Mouse (Mus musculus) embryonic facial prominence, embryonic 11.5 days (tissue): ENCODE measurements around the gene Tbxa2r. TPM values are rescaled to one million over a fixed set of nuclear protein-coding genes. Genes with fewer than 3 reads are reported as not detected.

Experiments used
- ATAC-seq: fragments of 200-750 bp; cut with Nextera tagmentation; replicated peaks from 2 replicates; pipeline ENCODE4 v1.8.0; 2017; ENCODE audit warnings: low read depth; ENCODE audit not compliant: insufficient number of reproducible peaks, low FRiP score, low TSS enrichment
- DNase-seq: peaks from one replicate; pipeline ENCODE4 v3.0.0-alpha.2; 2015; ENCODE audit warnings: low spot score
- H3K27ac ChIP-seq: fragments of 300-500 bp; sonication (generic); replicated peaks from 2 replicates; pipeline ENCODE4 v1.5.1; 2014; ENCODE audit warnings: mild to moderate bottlenecking, low read depth, low read length, control low read depth
- H3K27me3 ChIP-seq: fragments of 300-500 bp; sonication (generic); 2 replicates; pipeline ENCODE4 v1.6.1; 2014; ENCODE audit warnings: mild to moderate bottlenecking, low read length, moderate library complexity, mixed read lengths; ENCODE audit not compliant: control insufficient read depth, insufficient read depth
- H3K36me3 ChIP-seq: fragments of 300-500 bp; sonication (generic); replicated peaks from 2 replicates; pipeline ENCODE4 v1.6.1; 2014; ENCODE audit warnings: low read depth, mild to moderate bottlenecking, low read length, moderate library complexity, mixed read lengths; ENCODE audit not compliant: control insufficient read depth, insufficient read depth
- H3K4me1 ChIP-seq: fragments of 300-500 bp; sonication (generic); 2 replicates; pipeline ENCODE4 v1.6.1; 2014; ENCODE audit warnings: low read length, mixed read lengths; ENCODE audit not compliant: control insufficient read depth, insufficient read depth
- H3K4me2 ChIP-seq: fragments of 300-500 bp; sonication (generic); 2 replicates; pipeline ENCODE4 v1.6.1; 2014; ENCODE audit warnings: low read depth, mild to moderate bottlenecking, control low read depth, low read length, moderate library complexity
- H3K4me3 ChIP-seq: fragments of 300-500 bp; sonication (generic); 2 replicates; pipeline ENCODE4 v1.5.1; 2014; ENCODE audit warnings: low read depth, low read length, control low read depth
- H3K9ac ChIP-seq: fragments of 300-500 bp; sonication (generic); replicated peaks from 2 replicates; pipeline ENCODE4 v1.6.1; 2014; ENCODE audit warnings: mild to moderate bottlenecking, control low read depth, low read length
- H3K9me3 ChIP-seq: fragments of 300-500 bp; sonication (generic); replicated peaks from 2 replicates; pipeline ENCODE4 v1.6.1; 2016; ENCODE audit warnings: mild to moderate bottlenecking, low read length, inconsistent platforms, mixed read lengths; ENCODE audit not compliant: control insufficient read depth
- WGBS: fragments of 180-500 bp; shearing (Covaris S2); extraction: QIAGEN DNeasy Blood & Tissue Kit; methylation state at CpG from one replicate; pipeline ENCODE4 v1.1.7; 2014; 5-methylcytosine and 5-hydroxymethylcytosine counted together
- polyA plus RNA-seq: library from polyadenylated mRNA; unstranded; fragments of >200 nt; fragmentation: Nextera tagmentation; extraction: Ambion mirVana; gene quantifications from 2 replicates; pipeline ENCODE4 v1.2.1, GENCODE M21; 2014

Tbxa2r gene
- polyA plus RNA-seq, 1 experiment from 2014 or later, result 1.4 TPM

DNA sequence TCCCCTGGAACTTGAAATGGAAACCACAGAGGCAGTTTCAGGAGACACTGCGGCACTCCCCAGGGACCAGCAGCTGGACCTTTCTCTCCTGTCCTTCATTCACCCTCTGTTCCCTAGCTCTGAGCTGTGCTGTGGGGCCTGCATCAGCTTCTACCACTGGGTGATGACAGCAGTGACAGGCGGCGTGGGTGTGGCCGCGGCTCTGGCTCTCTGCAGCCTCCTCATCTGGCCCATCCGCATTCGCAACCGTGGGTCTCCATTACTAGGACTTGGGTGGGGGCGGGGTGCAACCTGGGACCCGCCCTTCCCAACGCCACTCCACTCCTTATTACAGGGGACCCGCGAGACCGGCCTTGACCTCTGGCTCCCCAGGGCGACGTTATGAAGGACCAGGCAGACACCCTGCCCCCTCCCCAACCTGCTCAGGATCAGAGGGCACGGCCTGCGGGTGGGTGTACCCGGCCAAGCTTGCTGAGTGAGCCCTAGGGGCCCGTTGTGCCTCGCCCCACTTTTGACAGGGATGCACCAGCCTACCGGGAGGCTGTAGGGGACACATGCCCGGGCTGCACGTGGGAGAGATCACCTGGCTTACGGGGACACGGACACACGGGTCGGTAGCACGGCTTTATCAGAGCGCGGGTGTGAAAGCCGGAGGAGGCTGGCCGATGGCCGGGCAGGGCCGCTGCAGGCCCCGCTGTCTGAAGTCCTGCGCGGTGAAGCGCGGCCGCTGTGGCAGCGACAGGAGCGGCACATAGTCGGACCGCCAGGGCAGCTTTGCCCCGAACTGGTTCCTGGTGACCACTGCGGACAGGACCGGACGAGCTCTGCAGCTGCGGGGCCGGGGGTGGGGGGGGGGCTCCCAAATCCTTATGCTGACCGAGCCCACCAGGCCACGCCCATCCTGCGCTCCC, 35.2 kb downstream of the Tbxa2r start:
- WGBS, result 9% methylated on average over 51 of the region's 54 CpGs
- H3K27ac ChIP-seq, result no peak overlapping the region

GRCm38 (mm10) chr10:81364666-81365065, 36.1 kb downstream of the Tbxa2r start:
- Histone ChIP-seq H3K4me2 (peak overlapping the region; percentile 29), H3K27ac (no peak overlapping the region), H3K27me3 (peaks cover 20% of the 10 kb centered on the region), H3K4me1 (peaks cover 11% of the 10 kb centered on the region), H3K9ac (0 out of 2 replicates have a peak overlapping the region, but pooled peaks have one; percentile 29), H3K4me3 (peak overlapping the region; percentile 26), H3K9me3 (no peaks in the 10 kb centered on the region), H3K36me3 (peaks cover 16% of the 10 kb centered on the region)
- WGBS, result 9% methylated on average over 28 of the region's 28 CpGs
- no peak for ATAC-seq
- DNase-seq, result peak; percentile 11

More for the DNA sequence above, 35.2 kb downstream of the Tbxa2r start:
- H3K4me3 ChIP-seq, result peak overlapping the region; percentile 26
- ATAC-seq, result no peak
- DNase-seq, result peak; percentile 14
- H3K9me3 ChIP-seq, result no peaks in the 10 kb centered on the region
- peaks cover 11% of the 10 kb centered on the region for H3K36me3 ChIP-seq
- H3K4me2 ChIP-seq, result peak overlapping the region; percentile 59
- peaks cover 20% of the 10 kb centered on the region for H3K27me3 ChIP-seq
- H3K4me1 ChIP-seq, result peaks cover 11% of the 10 kb centered on the region
- peak overlapping the region; percentile 39 for H3K9ac ChIP-seq

GRCm38 (mm10) chr10:81365073-81365472, 36.5 kb downstream of the Tbxa2r start:
- Histone ChIP-seq H3K27ac (no peak overlapping the region), H3K4me2 (no peak overlapping the region; the same call in 1 of the 2 replicates), H3K27me3 (peaks cover 20% of the 10 kb centered on the region), H3K36me3 (peaks cover 16% of the 10 kb centered on the region), H3K9ac (no peak overlapping the region), H3K4me1 (peaks cover 11% of the 10 kb centered on the region), H3K9me3 (no peaks in the 10 kb centered on the region), H3K4me3 (no peak overlapping the region; the same call in 1 of the 2 replicates)
- DNase-seq (peak; percentile 31), ATAC-seq (no peak)
- 35% methylated on average over 4 of the region's 4 CpGs for WGBS

DNA sequence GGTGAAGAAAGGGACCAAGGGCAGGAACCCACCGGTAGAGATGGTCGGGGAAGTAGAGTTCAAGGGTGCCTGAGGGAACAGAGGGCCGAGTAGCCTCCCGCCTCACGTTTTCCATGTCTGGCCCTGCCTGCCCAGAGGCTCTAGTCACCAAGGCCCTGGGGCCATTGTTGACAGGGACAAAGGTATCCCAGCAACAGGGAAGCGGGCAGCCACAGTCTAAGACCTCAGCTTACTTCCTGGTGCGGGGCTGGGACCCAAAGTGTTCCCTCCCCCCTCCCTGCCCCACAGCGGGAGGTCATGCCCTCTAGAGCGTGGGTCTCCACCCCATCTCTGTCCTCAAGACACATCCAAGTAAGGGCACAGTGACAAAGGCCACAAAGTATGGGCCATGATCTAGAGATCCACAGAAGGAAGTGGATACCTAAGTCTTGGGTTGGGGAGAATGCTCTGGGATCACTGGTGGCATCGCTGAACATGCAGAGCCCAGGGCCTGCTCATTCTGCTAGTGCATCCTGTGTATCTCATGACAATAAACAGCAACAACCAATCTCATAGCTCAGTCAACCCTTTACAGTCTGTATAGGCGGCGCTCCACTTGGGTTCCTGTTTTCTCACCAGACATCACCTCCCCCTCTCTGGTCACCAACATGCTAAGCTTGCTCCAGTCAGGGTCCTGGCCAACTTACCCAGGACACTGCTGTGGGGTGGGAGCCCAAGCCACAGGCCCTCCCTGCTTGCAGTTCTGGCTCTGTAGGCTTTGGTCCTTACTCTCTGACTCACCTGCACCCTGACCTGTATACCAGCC, 37.3 kb downstream of the Tbxa2r start, which contains the start of gene 4930404N11Rik:
Gene 4930404N11Rik, minus strand, starts transcription at position 145 of the 805 bp plus-strand sequence.
- Histone ChIP-seq H3K27ac (no peak within 1 kb of the TSS), H3K9ac (0 out of 2 replicates have a peak within 1 kb of the TSS, but pooled peaks have one; percentile 29), H3K4me2 (peak within 1 kb of the TSS; percentile 29), H3K4me1 (peaks cover 11% of the 10 kb centered on the region), H3K9me3 (no peaks in the 10 kb centered on the region), H3K4me3 (peak within 1 kb of the TSS; percentile 26), H3K36me3 (peaks cover 21% of the 10 kb centered on the region), H3K27me3 (peaks cover 20% of the 10 kb centered on the region)
- peak; percentile 40 for DNase-seq
- peak; percentile 19; the same call in 1 of the 2 replicates for ATAC-seq
- 28% methylated on average over 12 of the region's 12 CpGs for WGBS

DNA sequence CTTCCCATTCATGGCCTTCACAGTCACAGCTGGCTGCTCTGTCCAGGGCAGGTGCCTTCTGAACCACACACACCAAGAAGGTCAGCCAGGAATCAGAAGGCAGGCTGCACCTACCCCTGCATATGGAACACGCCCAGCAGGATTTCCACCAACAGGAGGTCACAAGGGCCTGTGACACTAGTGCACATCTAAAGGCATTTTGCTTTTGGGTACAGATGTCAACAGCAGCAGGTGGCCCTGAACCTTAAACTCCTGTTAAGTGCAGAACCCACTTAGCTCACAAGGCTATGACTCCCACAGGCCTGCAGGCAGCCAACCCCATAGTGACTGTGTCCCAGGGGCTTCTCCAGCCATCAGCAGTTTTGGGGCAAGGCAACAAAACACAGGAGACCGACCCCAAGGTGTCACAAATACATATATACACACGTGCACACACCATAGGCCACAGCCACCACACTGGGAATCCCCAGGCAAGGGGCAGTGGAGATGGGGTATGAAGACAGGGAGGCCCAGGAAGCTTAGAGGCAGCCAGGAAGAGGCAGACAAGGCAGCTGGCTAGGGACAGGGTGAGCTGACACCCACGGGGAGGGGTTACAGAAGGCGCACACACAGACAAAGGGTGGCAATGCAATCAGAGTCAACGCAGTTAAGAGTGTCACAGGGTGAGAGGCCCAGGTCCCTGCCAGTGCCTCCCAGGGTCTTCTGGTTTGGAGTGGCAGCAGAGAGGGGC, 38.1 kb downstream of the Tbxa2r start:
- 77% methylated on average over 6 of the region's 6 CpGs for WGBS
- no peak overlapping the region for H3K27ac ChIP-seq
- peaks cover 11% of the 10 kb centered on the region for H3K4me1 ChIP-seq
- no peak overlapping the region for H3K9ac ChIP-seq
- peaks cover 26% of the 10 kb centered on the region for H3K36me3 ChIP-seq
- H3K27me3 ChIP-seq, result peaks cover 20% of the 10 kb centered on the region
- no peak for ATAC-seq
- no peak overlapping the region for H3K4me3 ChIP-seq
- DNase-seq, result no peak
- no peak overlapping the region for H3K4me2 ChIP-seq
- H3K9me3 ChIP-seq, result no peaks in the 10 kb centered on the region

- ATAC-seq (no peak), DNase-seq (no peak)
- no peak overlapping the region for H3K27ac ChIP-seq
- H3K4me2 ChIP-seq, result no peak overlapping the region
- 84% methylated on average over 6 of the region's 6 CpGs for WGBS
- peaks cover 11% of the 10 kb centered on the region for H3K4me1 ChIP-seq
- H3K9ac ChIP-seq, result no peak overlapping the region
- no peak overlapping the region for H3K4me3 ChIP-seq
- peaks cover 26% of the 10 kb centered on the region for H3K36me3 ChIP-seq
- H3K9me3 ChIP-seq, result no peaks in the 10 kb centered on the region
- H3K27me3 ChIP-seq, result peaks cover 20% of the 10 kb centered on the region
These were observed 38.6 kb downstream of the Tbxa2r start for GRCm38 (mm10) chr10:81367207-81367495.

DNA sequence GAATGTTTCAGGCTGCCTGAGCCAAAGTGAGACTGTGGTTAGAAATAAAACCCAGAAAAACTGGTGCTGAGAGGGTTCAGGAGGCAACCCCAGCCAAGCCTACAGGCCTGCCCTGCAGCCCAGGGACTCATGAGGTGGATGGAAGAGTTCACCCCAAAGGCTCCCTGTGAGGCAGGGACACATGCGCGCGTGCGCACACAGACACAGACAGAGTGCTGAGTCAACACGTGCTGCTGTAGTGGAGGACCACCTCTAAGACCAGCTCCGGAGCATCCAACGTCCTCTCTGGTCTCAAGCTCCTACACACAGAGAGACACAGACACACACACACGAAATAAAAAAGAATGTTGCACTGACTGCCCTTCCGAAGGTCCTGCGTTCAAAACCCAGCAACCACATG, 46.8 kb downstream of the Tbxa2r start:
- ATAC-seq (no peak), DNase-seq (no peak)
- Histone ChIP-seq H3K4me1 (peaks cover 8% of the 10 kb centered on the region), H3K4me2 (no peak overlapping the region), H3K9ac (no peak overlapping the region), H3K27ac (no peak overlapping the region), H3K9me3 (no peaks in the 10 kb centered on the region), H3K4me3 (no peak overlapping the region), H3K36me3 (peaks cover 18% of the 10 kb centered on the region), H3K27me3 (no peaks in the 10 kb centered on the region)
- 97% methylated on average over 10 of the region's 10 CpGs for WGBS
